Mouse (Mus musculus): ENCODE results near the gene Hhat. TPM values are rescaled to one million over a fixed set of nuclear protein-coding genes. Genes with fewer than 3 reads are reported as not detected.

The Hhat gene
- polyA plus RNA-seq, 1 experiment from 2014 or later = 0.85 TPM

GRCm38 (mm10) chr1:192463732-192464131, 307.3 kb downstream of the Hhat start:
- 79% methylated on average over 4 of the region's 4 CpGs for WGBS (ENCODE audit: missing documents)
- H3K4me3 ChIP-seq (ENCODE audit: inconsistent target) = no peak overlapping the region
- H3K79me2 ChIP-seq (ENCODE audit: inconsistent target) = no peaks in the 10 kb centered on the region
- no peaks in the 10 kb centered on the region for H3K36me3 ChIP-seq (ENCODE audit: inconsistent target)
- H3K27ac ChIP-seq = no peak overlapping the region

DNA sequence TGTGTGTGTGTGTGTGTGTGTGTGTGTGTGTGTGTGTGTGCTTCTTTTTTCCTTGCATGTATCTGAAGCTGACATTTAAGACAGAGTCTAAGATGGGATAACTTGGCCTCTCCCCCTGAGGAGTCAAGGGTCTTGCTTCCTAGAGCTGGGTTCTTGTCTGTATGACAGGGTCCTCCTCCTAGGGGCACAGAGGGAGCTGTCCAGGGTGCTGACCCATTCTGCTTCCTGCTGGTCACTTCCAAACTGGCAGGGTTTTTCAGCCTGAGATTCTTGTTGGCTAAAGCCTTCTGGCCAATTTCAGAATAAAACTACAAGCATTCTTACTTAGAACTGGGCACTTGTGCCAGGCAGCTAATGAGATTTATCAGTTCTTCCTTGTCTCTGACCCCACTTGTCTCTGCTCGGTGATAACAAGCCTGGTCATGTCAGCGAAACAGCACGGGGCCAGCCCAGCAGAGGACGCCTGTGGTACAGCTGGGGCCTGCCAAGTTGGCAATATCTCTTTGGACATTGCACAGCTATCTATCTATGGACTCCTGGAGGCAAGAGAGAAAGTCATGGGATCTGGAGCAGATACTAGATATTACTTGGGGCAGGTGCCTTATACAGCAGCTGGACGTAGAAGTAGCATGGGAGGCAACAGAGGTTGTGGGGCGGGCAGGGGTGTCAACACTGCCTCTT, 313.4 kb downstream of the Hhat start:
- no peaks in the 10 kb centered on the region for H3K79me2 ChIP-seq (ENCODE audit: inconsistent target)
- WGBS (ENCODE audit: missing documents) = 87% methylated on average over 6 of the region's 6 CpGs
- H3K27ac ChIP-seq = no peak overlapping the region
- H3K4me3 ChIP-seq (ENCODE audit: inconsistent target) = no peak overlapping the region
- H3K36me3 ChIP-seq (ENCODE audit: inconsistent target) = no peaks in the 10 kb centered on the region

- WGBS (ENCODE audit: missing documents) = 60% methylated on average over 2 of the region's 3 CpGs
- H3K36me3 ChIP-seq (ENCODE audit: inconsistent target) = no peaks in the 10 kb centered on the region
- no peak overlapping the region for H3K27ac ChIP-seq
- H3K4me3 ChIP-seq (ENCODE audit: inconsistent target) = no peak overlapping the region
- H3K79me2 ChIP-seq (ENCODE audit: inconsistent target) = no peaks in the 10 kb centered on the region
These were observed 314.0 kb downstream of the Hhat start for GRCm38 (mm10) chr1:192457037-192457436.

GRCm38 (mm10) chr1:192454981-192455380, 316.0 kb downstream of the Hhat start:
- Histone ChIP-seq H3K79me2 (ENCODE audit: inconsistent target) (no peaks in the 10 kb centered on the region), H3K4me3 (ENCODE audit: inconsistent target) (no peak overlapping the region), H3K36me3 (ENCODE audit: inconsistent target) (no peaks in the 10 kb centered on the region), H3K27ac (no peak overlapping the region)
- WGBS (ENCODE audit: missing documents) = 70% methylated on average over 4 of the region's 4 CpGs

- 67% methylated on average over 1 of the region's 1 CpGs for WGBS (ENCODE audit: missing documents)
These were observed 316.5 kb downstream of the Hhat start for GRCm38 (mm10) chr1:192454501-192454900.

GRCm38 (mm10) chr1:192451722-192452121, 319.3 kb downstream of the Hhat start:
- no peaks in the 10 kb centered on the region for H3K36me3 ChIP-seq (ENCODE audit: inconsistent target)
- no peak overlapping the region for H3K4me3 ChIP-seq (ENCODE audit: inconsistent target)
- H3K27ac ChIP-seq = no peak overlapping the region
- 72% methylated on average over 4 of the region's 4 CpGs for WGBS (ENCODE audit: missing documents)
- no peaks in the 10 kb centered on the region for H3K79me2 ChIP-seq (ENCODE audit: inconsistent target)

More at GRCm38 (mm10) chr1:192454501-192454900, 316.5 kb downstream of the Hhat start:
- no peaks in the 10 kb centered on the region for H3K36me3 ChIP-seq (ENCODE audit: inconsistent target)
- H3K79me2 ChIP-seq (ENCODE audit: inconsistent target) = no peaks in the 10 kb centered on the region
- H3K4me3 ChIP-seq (ENCODE audit: inconsistent target) = no peak overlapping the region
- no peak overlapping the region for H3K27ac ChIP-seq

GRCm38 (mm10) chr1:192450425-192450824, 320.6 kb downstream of the Hhat start:
- Histone ChIP-seq H3K36me3 (ENCODE audit: inconsistent target) (no peaks in the 10 kb centered on the region), H3K4me3 (ENCODE audit: inconsistent target) (no peak overlapping the region), H3K79me2 (ENCODE audit: inconsistent target) (no peaks in the 10 kb centered on the region), H3K27ac (no peak overlapping the region)

GRCm38 (mm10) chr1:192449572-192450351, 321.3 kb downstream of the Hhat start:
- 11% methylated on average over 4 of the region's 4 CpGs for WGBS (ENCODE audit: missing documents)
- no peaks in the 10 kb centered on the region for H3K36me3 ChIP-seq (ENCODE audit: inconsistent target)

GRCm38 (mm10) chr1:192448512-192448911, 322.5 kb downstream of the Hhat start:
- Histone ChIP-seq H3K36me3 (ENCODE audit: inconsistent target) (no peaks in the 10 kb centered on the region), H3K4me3 (ENCODE audit: inconsistent target) (no peak overlapping the region), H3K79me2 (ENCODE audit: inconsistent target) (no peaks in the 10 kb centered on the region), H3K27ac (no peak overlapping the region)
- 75% methylated on average over 1 of the region's 1 CpGs for WGBS (ENCODE audit: missing documents)

More at GRCm38 (mm10) chr1:192449572-192450351, 321.3 kb downstream of the Hhat start:
- Histone ChIP-seq H3K27ac (no peak overlapping the region), H3K4me3 (ENCODE audit: inconsistent target) (no peak overlapping the region), H3K79me2 (ENCODE audit: inconsistent target) (no peaks in the 10 kb centered on the region)

DNA sequence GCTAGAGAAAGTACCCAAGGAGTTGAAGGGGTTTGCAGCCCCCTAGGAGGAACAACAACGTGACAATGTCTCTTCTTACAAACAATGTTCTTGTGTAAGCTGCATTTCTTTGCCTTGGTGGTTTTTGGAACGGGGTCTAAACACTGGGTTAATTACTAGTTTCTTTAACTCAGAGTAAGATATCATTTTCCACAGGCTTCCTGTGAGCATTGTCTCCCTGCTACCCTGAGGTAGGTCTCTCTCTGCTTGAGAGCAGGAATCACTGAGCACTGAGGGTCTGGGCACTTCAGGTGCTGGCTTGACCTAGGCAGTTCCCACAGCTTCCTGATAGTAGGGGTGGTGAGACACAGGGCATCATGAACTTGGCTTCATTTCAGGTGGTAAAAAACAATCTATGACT, 323.4 kb downstream of the Hhat start:
- Histone ChIP-seq H3K79me2 (ENCODE audit: inconsistent target) (no peaks in the 10 kb centered on the region), H3K36me3 (ENCODE audit: inconsistent target) (no peaks in the 10 kb centered on the region), H3K27ac (no peak overlapping the region), H3K4me3 (ENCODE audit: inconsistent target) (no peak overlapping the region)
- WGBS (ENCODE audit: missing documents) = 47% methylated on average over 2 of the region's 2 CpGs

Other genes starting within 250 kb of the Hhat start
- gene Sertad4, start 84.5 kb upstream of the Hhat start, polyA plus RNA-seq (2018) = not detected in 3 replicates

All from macrophage (primary cell).